Mouse (Mus musculus): ENCODE data around the gene Il10ra.

Il10ra gene

GRCm38 (mm10) chr9:45259065-45259464, 9.9 kb downstream of the Il10ra start:
- no peak for DNase-seq

- DNase-seq = no peak
Measured at GRCm38 (mm10) chr9:45255967-45256366, 13.0 kb downstream of the Il10ra start.

GRCm38 (mm10) chr9:45255431-45255830, 13.5 kb downstream of the Il10ra start:
- no peak for DNase-seq

GRCm38 (mm10) chr9:45254605-45255004, 14.3 kb downstream of the Il10ra start:
- DNase-seq = no peak

GRCm38 (mm10) chr9:45254021-45254420, 14.9 kb downstream of the Il10ra start:
- DNase-seq = no peak

GRCm38 (mm10) chr9:45252395-45252794, 16.6 kb downstream of the Il10ra start:
- DNase-seq = no peak

- DNase-seq = no peak
Measured at GRCm38 (mm10) chr9:45251990-45252389, 17.0 kb downstream of the Il10ra start.

- DNase-seq = peak; percentile 50 to 62
Measured at GRCm38 (mm10) chr9:45251281-45251680, 17.7 kb downstream of the Il10ra start.

- DNase-seq = peak; percentile 56 to 80
Measured at GRCm38 (mm10) chr9:45250306-45250705, 18.6 kb downstream of the Il10ra start.

GRCm38 (mm10) chr9:45247536-45247935, 21.4 kb downstream of the Il10ra start:
- peak in 1 of 2 experiments; percentile 19 for DNase-seq

- DNase-seq = no peak
Measured at GRCm38 (mm10) chr9:45246060-45246459, 22.9 kb downstream of the Il10ra start.

- DNase-seq = no peak
Measured at GRCm38 (mm10) chr9:45245432-45245831, 23.5 kb downstream of the Il10ra start.

GRCm38 (mm10) chr9:45241397-45241796, 27.6 kb downstream of the Il10ra start:
- no peak for DNase-seq

- no peak for DNase-seq
Measured at GRCm38 (mm10) chr9:45236744-45237143, 32.2 kb downstream of the Il10ra start.

- no peak for DNase-seq
Measured at GRCm38 (mm10) chr9:45235668-45236227, 33.2 kb downstream of the Il10ra start.

- no peak for DNase-seq
Measured at GRCm38 (mm10) chr9:45229359-45229758, 39.6 kb downstream of the Il10ra start.

- peak; percentile 89 to 94 for DNase-seq
Measured at GRCm38 (mm10) chr9:45221567-45221966, 47.4 kb downstream of the Il10ra start.

- DNase-seq = peak in 1 of 2 experiments; percentile 2
Measured at GRCm38 (mm10) chr9:45219644-45220043, 49.3 kb downstream of the Il10ra start.

GRCm38 (mm10) chr9:45215526-45216179, 53.3 kb downstream of the Il10ra start:
- DNase-seq = peak in 1 of 2 experiments; percentile 56

GRCm38 (mm10) chr9:45212001-45212400, 56.9 kb downstream of the Il10ra start:
- DNase-seq = no peak

- peak in 1 of 2 experiments; percentile 44 for DNase-seq
Measured at GRCm38 (mm10) chr9:45207015-45207743, 61.8 kb downstream of the Il10ra start.

- DNase-seq = no peak
Measured at GRCm38 (mm10) chr9:45206121-45206520, 62.8 kb downstream of the Il10ra start.

- DNase-seq = no peak
Measured at GRCm38 (mm10) chr9:45205143-45205542, 63.8 kb downstream of the Il10ra start.
